Mouse (Mus musculus) CH12.LX (cell line): ENCODE data around the gene Tmem269. TPM values are rescaled to one million over a fixed set of nuclear protein-coding genes. Genes with fewer than 3 reads are reported as not detected.

Source experiments
- DNase-seq: peaks from one replicate; pipeline ENCODE4 v3.0.0-alpha.2; 2013; ENCODE audit errors: extremely low read depth
- H3K27ac ChIP-seq: 2 replicates; pipeline ENCODE4 v1.5.1; 2012; ENCODE audit warnings: low read depth, mild to moderate bottlenecking, control low read depth, moderate library complexity; ENCODE audit not compliant: insufficient read depth
- H3K27me3 ChIP-seq: replicated peaks from 2 replicates; pipeline ENCODE3; 2012; ENCODE audit warnings: inconsistent platforms
- H3K36me3 ChIP-seq, 2 experiments: replicated peaks in 1 of 2; 2 replicates each; pipeline versions ENCODE3 to v1.6.1; 2012; ENCODE audit warnings: inconsistent platforms in 1 of 2, low read length in 1 of 2, mild to moderate bottlenecking in 1 of 2, mixed read lengths in 1 of 2, moderate library complexity in 1 of 2; ENCODE audit not compliant: control insufficient read depth in 1 of 2, insufficient read depth in 1 of 2
- H3K4me1 ChIP-seq, 2 experiments: 2 replicates each; pipeline ENCODE4 v1.6.1; 2012; ENCODE audit warnings: inconsistent platforms in 1 of 2, moderate library complexity in 1 of 2; ENCODE audit not compliant: insufficient read depth in 2 of 2, control insufficient read depth in 1 of 2
- H3K4me2 ChIP-seq: 2 replicates; pipeline ENCODE4 v1.6.1; 2012; ENCODE audit warnings: low read depth, mild to moderate bottlenecking, control low read depth; ENCODE audit not compliant: poor library complexity, insufficient read depth, severe bottlenecking
- H3K4me3 ChIP-seq, 3 experiments: fragments of 150-350 bp in 1 of 3; sonication (generic) in 1 of 3; replicated peaks in 1 of 3; 2 replicates each; pipeline versions ENCODE3 to v1.5.1; 2011 to 2012; ENCODE audit warnings: low read depth in 2 of 3, low read length in 2 of 3, mild to moderate bottlenecking in 2 of 3, moderate library complexity in 2 of 3, control low read depth in 1 of 3, improper control_type of control experiment in 1 of 3, inconsistent platforms in 1 of 3, mixed read lengths in 1 of 3; ENCODE audit not compliant: poor library complexity in 1 of 3
- H3K79me2 ChIP-seq: replicated peaks from 2 replicates; pipeline ENCODE4 v1.6.1; 2012; ENCODE audit warnings: mild to moderate bottlenecking, moderate library complexity; ENCODE audit not compliant: control insufficient read depth, poor library complexity, insufficient read depth, severe bottlenecking; ENCODE audit errors: extremely low read depth
- H3K9ac ChIP-seq: 2 replicates; pipeline ENCODE4 v1.6.1; 2012; ENCODE audit warnings: low read depth, mild to moderate bottlenecking, control low read depth, moderate library complexity; ENCODE audit not compliant: insufficient read depth
- H3K9me3 ChIP-seq: replicated peaks from 2 replicates; pipeline ENCODE3; 2012; ENCODE audit warnings: low read length, inconsistent platforms, mixed read lengths
- CHD1 ChIP-seq: IDR thresholded peaks from 2 replicates; pipeline ENCODE4 v1.6.1; 2012; ENCODE audit warnings: low read depth, low read length, improper control_type of control experiment, inconsistent platforms
- CTCF ChIP-seq, 2 experiments: IDR thresholded peaks in 1 of 2; conservative IDR thresholded peaks in 1 of 2; 2 replicates each; pipeline ENCODE4 v1.5.1; 2011 to 2012; ENCODE audit warnings: low read depth in 2 of 2, low read length in 2 of 2, improper control_type of control experiment in 1 of 2, inconsistent platforms in 1 of 2, mild to moderate bottlenecking in 1 of 2, moderate library complexity in 1 of 2
- ELF1 ChIP-seq: IDR thresholded peaks from 2 replicates; pipeline ENCODE4 v1.6.1; 2014; ENCODE audit warnings: low read depth, mild to moderate bottlenecking, inconsistent platforms, low read length, improper control_type of control experiment
- ETS1 ChIP-seq: conservative IDR thresholded peaks from 2 replicates; pipeline ENCODE4 v1.6.1; 2012; ENCODE audit warnings: low read depth, mild to moderate bottlenecking, inconsistent platforms, low read length, improper control_type of control experiment, moderate library complexity
- GABPA ChIP-seq: IDR thresholded peaks from 2 replicates; pipeline ENCODE4 v1.6.1; 2012; ENCODE audit warnings: low read depth, low read length, improper control_type of control experiment, inconsistent platforms; ENCODE audit not compliant: insufficient replicate concordance
- HCFC1 ChIP-seq: IDR thresholded peaks from 2 replicates; pipeline ENCODE4 v1.6.1; 2012; ENCODE audit warnings: low read depth, mild to moderate bottlenecking, inconsistent platforms, low read length, improper control_type of control experiment
- IRF4 ChIP-seq: IDR thresholded peaks from 2 replicates; pipeline ENCODE4 v1.6.1; 2014; ENCODE audit warnings: low read depth, mild to moderate bottlenecking, inconsistent platforms, low read length, improper control_type of control experiment
- JUN ChIP-seq: IDR thresholded peaks from 2 replicates; pipeline ENCODE4 v1.6.1; 2011; ENCODE audit warnings: low read depth, mild to moderate bottlenecking, low read length, improper control_type of control experiment, moderate library complexity; ENCODE audit not compliant: insufficient read depth
- KAT2A ChIP-seq: IDR thresholded peaks from 2 replicates; pipeline ENCODE4 v1.6.1; 2012; ENCODE audit warnings: low read length, improper control_type of control experiment, inconsistent platforms; ENCODE audit not compliant: insufficient replicate concordance
- MAFK ChIP-seq: IDR thresholded peaks from 2 replicates; pipeline ENCODE4 v1.6.1; 2011; ENCODE audit warnings: low read length, improper control_type of control experiment; ENCODE audit not compliant: insufficient replicate concordance
- MAX ChIP-seq: IDR thresholded peaks from 2 replicates; pipeline ENCODE4 v1.6.1; 2011; ENCODE audit warnings: low read length, improper control_type of control experiment
- MAZ ChIP-seq: IDR thresholded peaks from 2 replicates; pipeline ENCODE4 v1.6.1; 2012; ENCODE audit warnings: low read depth, mild to moderate bottlenecking, inconsistent platforms, low read length, improper control_type of control experiment, moderate library complexity
- MEF2A ChIP-seq: IDR thresholded peaks from 2 replicates; pipeline ENCODE4 v1.6.1; 2014; ENCODE audit warnings: low read depth, mild to moderate bottlenecking, inconsistent platforms, low read length, improper control_type of control experiment, borderline replicate concordance
- MXI1 ChIP-seq: IDR thresholded peaks from 2 replicates; pipeline ENCODE4 v1.6.1; 2011; ENCODE audit warnings: mild to moderate bottlenecking, low read depth, low read length, improper control_type of control experiment
- MYC ChIP-seq: IDR thresholded peaks from 2 replicates; pipeline ENCODE4 v1.6.1; 2011; ENCODE audit warnings: low read depth, mild to moderate bottlenecking, improper control_type of control experiment, low read length
- NRF1 ChIP-seq: IDR thresholded peaks from 2 replicates; pipeline ENCODE4 v1.6.1; 2014; ENCODE audit warnings: low read depth, mild to moderate bottlenecking, inconsistent platforms, low read length, improper control_type of control experiment, moderate library complexity
- PAX5 ChIP-seq: IDR thresholded peaks from 2 replicates; pipeline ENCODE4 v1.6.1; 2012; ENCODE audit warnings: low read length, inconsistent platforms, mixed read lengths
- POLR2A ChIP-seq: IDR thresholded peaks from 2 replicates; pipeline ENCODE4 v1.6.1; 2011; ENCODE audit warnings: low read depth, mild to moderate bottlenecking, improper control_type of control experiment, low read length
- RAD21 ChIP-seq: IDR thresholded peaks from 2 replicates; pipeline ENCODE4 v1.6.1; 2011; ENCODE audit warnings: low read depth, mild to moderate bottlenecking, low read length, improper control_type of control experiment, moderate library complexity
- SIN3A ChIP-seq: IDR thresholded peaks from 2 replicates; pipeline ENCODE4 v1.6.1; 2012; ENCODE audit warnings: low read length, improper control_type of control experiment, inconsistent platforms
- SMC3 ChIP-seq: IDR thresholded peaks from 2 replicates; pipeline ENCODE4 v1.6.1; 2011; ENCODE audit warnings: low read depth, low read length, improper control_type of control experiment
- USF2 ChIP-seq: conservative IDR thresholded peaks from 2 replicates; pipeline ENCODE4 v1.6.1; 2011; ENCODE audit warnings: low read depth, low read length, improper control_type of control experiment
- ZC3H11A ChIP-seq: IDR thresholded peaks from 2 replicates; pipeline ENCODE4 v1.6.1; 2012; ENCODE audit warnings: low read depth, mild to moderate bottlenecking, inconsistent platforms, low read length, improper control_type of control experiment
- ZKSCAN1 ChIP-seq: IDR thresholded peaks from 2 replicates; pipeline ENCODE4 v1.6.1; 2012; ENCODE audit warnings: low read depth, inconsistent platforms, low read length, improper control_type of control experiment, borderline replicate concordance
- ZMIZ1 ChIP-seq: IDR thresholded peaks from 2 replicates; pipeline ENCODE4 v1.6.1; 2012; ENCODE audit warnings: low read depth, mild to moderate bottlenecking, inconsistent platforms, low read length, improper control_type of control experiment
- ZNF384 ChIP-seq: IDR thresholded peaks from 2 replicates; pipeline ENCODE4 v1.6.1; 2012; ENCODE audit warnings: low read depth, low read length, improper control_type of control experiment, inconsistent platforms
- dilution Hi-C: fragments of 300-500 bp; cut with MboI; formaldehyde crosslinking; loops from 2 replicates; pipeline ENCODE4 v1.14.3; 2020; ENCODE audit warnings: low sequenced_read_pairs; ENCODE audit not compliant: extremely low pct_unique_long_range_greater_than_20kb, extremely low pct_ligation_motif_present
- in situ Hi-C: fragments of 300-500 bp; cut with MboI; formaldehyde crosslinking; loops from 3 replicates; pipeline ENCODE4 v1.14.3; 2019; ENCODE audit warnings: low sequenced_read_pairs, low pct_ligation_motif_present, low pct_unique_long_range_greater_than_20kb, mixed read lengths
- polyA plus RNA-seq: library from polyadenylated mRNA; unstranded; fragments of >175 nt; gene quantifications from 2 replicates; pipeline ENCODE4 v1.2.1, GENCODE M21; 2012; ENCODE audit warnings: low read depth; ENCODE audit not compliant: insufficient read length
- total RNA-seq, 2 experiments: library from RNA; depleted of rRNA; stranded (reverse); fragments of 300-350 nt in 1 of 2; fragments of >200 nt in 1 of 2; gene quantifications; 2 replicates each; pipeline ENCODE4 v1.2.3; 2012 to 2014

Gene Tmem269
- total and polyA plus RNA-seq, 3 experiments, result 0.16 TPM; not detected in 2

- in situ Hi-C loops (no loop called here), dilution Hi-C loops (no loop called here)
- TF ChIP-seq USF2 (no peak), SMC3 (peak; percentile 46), KAT2A (no peak), MAX (no peak), ELF1 (no peak), POLR2A (no peak), SIN3A (no peak), CTCF (conservative IDR thresholded peaks at IDR 0.05 in 1 of 2, IDR thresholded peaks at IDR 0.05 in 1 of 2; ENCODE audit: low read depth in 2 of 2, low read length in 2 of 2) (peak; percentile 82 to 91), MAZ (no peak), CHD1 (no peak), MEF2A (no peak), PAX5 (no peak), ZNF384 (no peak), HCFC1 (no peak), RAD21 (peak; percentile 48), IRF4 (no peak), GABPA (no peak), MAFK (no peak), ETS1 (no peak), JUN (no peak), MYC (no peak), ZC3H11A (no peak), ZMIZ1 (no peak), MXI1 (no peak), ZKSCAN1 (no peak), NRF1 (no peak)
- H3K9ac ChIP-seq, result no peak overlapping the region
- H3K27me3 ChIP-seq, result no peaks in the 10 kb centered on the region
- H3K27ac ChIP-seq, result no peak overlapping the region
- H3K36me3 ChIP-seq, result peaks cover 17 to 73% of the 10 kb centered on the region in 2 experiments
- no peak overlapping the region for H3K4me3 ChIP-seq
- peak; percentile 72 for DNase-seq
- H3K4me1 ChIP-seq, result peaks cover 6 to 47% of the 10 kb centered on the region in 2 experiments
- no peak overlapping the region for H3K4me2 ChIP-seq
- H3K79me2 ChIP-seq, result no peaks in the 10 kb centered on the region
- no peaks in the 10 kb centered on the region for H3K9me3 ChIP-seq
These were observed 21.2 kb upstream of the Tmem269 start for GRCm38 (mm10) chr4:119239181-119239682.
